Mouse (Mus musculus): Measurements from ENCODE around the gene 4930470P17Rik.
A peak's percentile ranks its signal among the peaks of the same experiment; 100 is the strongest.
"Not testable (repeated sequence)": the region's sequence is repeated elsewhere in the genome, so short reads cannot be mapped to it uniquely, and the experiment has no call there.

The 4930470P17Rik gene

GRCm38 (mm10) chr2:170601917-170602316 is at the start of gene 4930470P17Rik:
TSS of gene 4930470P17Rik (minus strand) at chr2:170602017.
- no peak for DNase-seq (ENCODE audit: low spot score in 2 of 2)

- DNase-seq (ENCODE audit: low spot score in 2 of 2), result no peak
Observed at GRCm38 (mm10) chr2:170651483-170651882, 49.7 kb upstream of the 4930470P17Rik start.

- DNase-seq (ENCODE audit: low spot score in 2 of 2), result peak; percentile 51 to 56
Observed at GRCm38 (mm10) chr2:170648542-170648941, 46.7 kb upstream of the 4930470P17Rik start.

GRCm38 (mm10) chr2:170646201-170646600 is 44.4 kb upstream of the 4930470P17Rik start:
- DNase-seq (ENCODE audit: low spot score in 2 of 2), result peak in 1 of 2 experiments; percentile 6

GRCm38 (mm10) chr2:170642338-170642806 is 40.6 kb upstream of the 4930470P17Rik start:
- no peak for DNase-seq (ENCODE audit: low spot score in 2 of 2)

- no peak for DNase-seq (ENCODE audit: low spot score in 2 of 2)
Observed at GRCm38 (mm10) chr2:170640281-170640680, 38.5 kb upstream of the 4930470P17Rik start.

GRCm38 (mm10) chr2:170638746-170639145 is 36.9 kb upstream of the 4930470P17Rik start:
- no peak for DNase-seq (ENCODE audit: low spot score in 2 of 2)

- DNase-seq (ENCODE audit: low spot score in 2 of 2), result no peak
Observed at GRCm38 (mm10) chr2:170632998-170633622, 31.3 kb upstream of the 4930470P17Rik start.

- DNase-seq (ENCODE audit: low spot score in 2 of 2), result no peak
Observed at GRCm38 (mm10) chr2:170632386-170632785, 30.6 kb upstream of the 4930470P17Rik start.

- no peak for DNase-seq (ENCODE audit: low spot score in 2 of 2)
Observed at GRCm38 (mm10) chr2:170631375-170631774, 29.6 kb upstream of the 4930470P17Rik start.

- no peak for DNase-seq (ENCODE audit: low spot score in 2 of 2)
Observed at GRCm38 (mm10) chr2:170630553-170630952, 28.7 kb upstream of the 4930470P17Rik start.

GRCm38 (mm10) chr2:170627991-170628390 is 26.2 kb upstream of the 4930470P17Rik start:
- DNase-seq (ENCODE audit: low spot score in 2 of 2), result not testable (repeated sequence)

GRCm38 (mm10) chr2:170624201-170624880 is 22.5 kb upstream of the 4930470P17Rik start:
- DNase-seq (ENCODE audit: low spot score in 2 of 2), result not testable (repeated sequence)

GRCm38 (mm10) chr2:170622985-170623384 is 21.2 kb upstream of the 4930470P17Rik start:
- no peak for DNase-seq (ENCODE audit: low spot score in 2 of 2)

GRCm38 (mm10) chr2:170618862-170619492 is 17.2 kb upstream of the 4930470P17Rik start:
- peak in 1 of 2 experiments; percentile 15 for DNase-seq (ENCODE audit: low spot score in 2 of 2)

- DNase-seq (ENCODE audit: low spot score in 2 of 2), result not testable (repeated sequence)
Observed at GRCm38 (mm10) chr2:170611794-170612193, 10.0 kb upstream of the 4930470P17Rik start.

GRCm38 (mm10) chr2:170601171-170601570 is 646 bp downstream of the 4930470P17Rik start:
- no peak for DNase-seq (ENCODE audit: low spot score in 2 of 2)

GRCm38 (mm10) chr2:170597586-170597985 is 4.2 kb downstream of the 4930470P17Rik start:
- no peak for DNase-seq (ENCODE audit: low spot score in 2 of 2)

- peak; percentile 20 to 44 for DNase-seq (ENCODE audit: low spot score in 2 of 2)
Observed at GRCm38 (mm10) chr2:170596726-170597125, 5.1 kb downstream of the 4930470P17Rik start.

- DNase-seq (ENCODE audit: low spot score in 2 of 2), result no peak
Observed at GRCm38 (mm10) chr2:170592161-170592560, 9.7 kb downstream of the 4930470P17Rik start.

- no peak for DNase-seq (ENCODE audit: low spot score in 2 of 2)
Observed at GRCm38 (mm10) chr2:170588369-170588900, 13.4 kb downstream of the 4930470P17Rik start.

- DNase-seq (ENCODE audit: low spot score in 2 of 2), result no peak
Observed at GRCm38 (mm10) chr2:170584678-170585077, 17.1 kb downstream of the 4930470P17Rik start.
